Mouse (Mus musculus): ENCODE results near the gene Rsu1.
A peak's percentile ranks its signal among the peaks of the same experiment; 100 is the strongest.

The Rsu1 gene

DNA sequence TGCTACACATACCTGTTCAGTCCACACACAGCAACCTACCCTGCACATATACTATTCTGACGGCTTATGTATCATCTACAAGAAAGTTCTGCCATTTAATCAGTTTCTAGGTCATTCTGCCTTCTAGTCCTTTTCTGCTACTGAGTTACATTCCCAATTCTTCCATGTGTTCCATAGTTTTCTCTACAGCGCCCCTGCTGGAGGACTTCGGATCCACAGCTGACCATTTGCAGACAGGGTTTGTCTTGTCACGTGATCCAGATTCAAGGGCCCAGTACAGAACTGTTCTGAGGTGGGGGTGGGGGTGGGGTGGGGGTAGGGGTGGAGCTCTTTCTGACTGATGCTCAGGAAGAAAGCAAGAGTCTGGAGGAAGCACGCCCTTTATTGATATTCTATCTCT, 102.5 kb downstream of the Rsu1 start:
- no peak for DNase-seq (ENCODE audit: low read depth, low spot score)

DNA sequence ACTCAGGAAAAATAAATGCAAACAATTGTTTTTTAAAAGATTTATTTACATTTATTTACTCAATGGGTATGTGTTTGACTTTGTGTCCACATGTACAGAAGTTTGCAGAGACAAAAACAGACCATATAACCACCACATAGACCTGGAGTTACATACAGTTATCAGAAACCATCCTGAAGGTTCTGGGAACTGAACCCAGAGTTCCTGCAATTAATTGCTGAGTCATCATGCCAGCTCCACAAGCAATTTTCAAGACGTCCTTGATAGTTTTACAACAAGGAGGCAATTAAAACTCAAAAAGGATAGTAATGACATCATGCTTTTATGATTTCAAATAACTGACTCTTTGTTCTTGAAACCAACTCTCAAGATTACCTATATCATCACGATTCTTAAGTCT, 109.5 kb downstream of the Rsu1 start:
- DNase-seq (ENCODE audit: low read depth, low spot score) = no peak

DNA sequence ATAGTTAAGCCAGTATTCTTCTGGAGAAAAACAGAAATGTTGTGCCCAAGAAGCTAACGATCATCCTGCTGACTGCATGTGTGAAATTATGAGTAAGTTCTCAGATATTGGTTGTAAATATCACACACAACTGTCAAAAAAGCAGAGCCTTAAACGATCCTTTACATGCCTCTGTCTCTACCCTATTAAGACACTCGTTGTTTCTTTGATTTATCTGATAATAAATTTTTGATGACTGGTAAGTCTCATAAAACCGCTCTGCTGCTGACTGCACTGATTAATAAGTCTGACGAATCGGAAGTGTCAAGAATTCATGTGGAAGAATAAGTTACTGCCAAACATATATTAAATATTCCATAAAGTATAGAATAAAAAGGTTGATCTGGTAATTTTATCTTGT, 126.0 kb downstream of the Rsu1 start:
- no peak for DNase-seq (ENCODE audit: low read depth, low spot score)

DNA sequence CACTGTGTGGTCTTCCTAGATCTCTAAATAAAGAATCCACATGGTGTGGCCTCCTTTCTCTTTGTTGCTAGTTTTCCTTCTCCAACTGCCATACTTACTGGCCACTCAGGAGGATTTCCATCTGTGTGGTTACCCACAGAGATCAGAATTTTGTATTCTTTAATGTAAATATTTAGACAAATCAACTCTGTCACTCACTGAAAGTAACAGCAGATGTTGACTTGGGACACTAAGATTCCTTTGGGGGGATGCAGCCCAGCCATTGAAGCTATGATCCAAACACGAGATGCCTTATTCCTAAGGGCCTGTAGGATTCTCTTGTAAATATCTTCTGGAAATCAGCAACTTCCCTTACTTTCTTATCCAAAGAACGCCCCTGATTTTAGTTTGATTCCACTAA, 136.3 kb downstream of the Rsu1 start:
- no peak for DNase-seq (ENCODE audit: low read depth, low spot score)

DNA sequence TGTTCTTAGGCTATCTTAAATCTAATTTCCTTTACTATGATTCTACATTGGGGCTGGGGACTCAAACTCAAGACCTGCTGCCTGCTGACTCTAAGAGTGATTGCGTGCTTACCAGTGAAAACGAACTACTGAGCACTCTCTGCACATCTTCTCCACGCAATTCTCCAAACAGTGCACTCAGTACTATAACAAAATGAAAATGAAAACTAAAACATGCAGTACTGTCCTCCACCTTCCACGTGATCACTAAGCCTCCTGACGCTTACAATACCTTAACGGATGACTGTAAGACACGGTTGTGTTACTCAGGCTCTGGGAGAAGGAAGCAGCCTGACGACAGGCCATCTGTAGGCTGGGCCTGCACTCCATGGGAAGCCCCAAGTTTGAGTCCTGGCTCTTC, 138.4 kb downstream of the Rsu1 start:
- no peak for DNase-seq (ENCODE audit: low read depth, low spot score)

DNA sequence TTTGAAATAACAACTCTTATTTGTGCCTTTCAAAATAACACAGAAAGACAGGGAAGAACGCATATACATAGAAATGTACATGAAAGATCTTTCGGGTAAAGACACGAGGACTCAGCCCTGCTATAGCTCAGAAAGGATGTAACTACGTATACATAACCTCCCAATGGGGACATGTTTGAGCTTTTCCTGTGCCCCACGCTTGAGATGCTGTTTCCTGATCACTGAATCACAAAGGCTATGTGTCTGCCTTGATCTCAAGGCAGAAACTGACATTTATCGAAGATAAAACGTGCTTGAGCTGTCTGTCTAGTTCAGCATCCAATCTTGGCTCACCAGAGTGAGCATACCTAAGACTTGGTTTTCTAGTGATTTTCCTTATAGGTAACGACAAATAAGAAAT, 138.8 kb downstream of the Rsu1 start:
- DNase-seq (ENCODE audit: low read depth, low spot score) = no peak

DNA sequence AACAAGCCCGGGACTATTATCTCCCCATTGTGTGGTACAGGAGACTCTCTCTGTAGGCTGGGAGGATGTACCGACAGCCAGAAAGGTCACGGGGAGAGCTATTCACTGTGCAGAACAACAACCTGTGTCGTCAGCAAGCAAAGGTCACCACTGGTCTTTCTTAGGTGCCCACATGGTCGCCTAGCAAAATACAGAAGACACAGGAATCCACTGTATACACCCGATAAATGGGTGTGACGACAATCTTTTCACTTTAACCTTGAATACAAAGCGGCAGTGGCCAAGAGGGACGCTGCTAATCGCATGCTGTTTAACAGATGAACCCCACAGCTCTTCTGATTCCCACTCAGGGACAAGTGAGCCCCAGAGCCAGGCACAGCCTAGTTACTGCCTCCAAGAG, 141.4 kb downstream of the Rsu1 start:
- no peak for DNase-seq (ENCODE audit: low read depth, low spot score)

DNA sequence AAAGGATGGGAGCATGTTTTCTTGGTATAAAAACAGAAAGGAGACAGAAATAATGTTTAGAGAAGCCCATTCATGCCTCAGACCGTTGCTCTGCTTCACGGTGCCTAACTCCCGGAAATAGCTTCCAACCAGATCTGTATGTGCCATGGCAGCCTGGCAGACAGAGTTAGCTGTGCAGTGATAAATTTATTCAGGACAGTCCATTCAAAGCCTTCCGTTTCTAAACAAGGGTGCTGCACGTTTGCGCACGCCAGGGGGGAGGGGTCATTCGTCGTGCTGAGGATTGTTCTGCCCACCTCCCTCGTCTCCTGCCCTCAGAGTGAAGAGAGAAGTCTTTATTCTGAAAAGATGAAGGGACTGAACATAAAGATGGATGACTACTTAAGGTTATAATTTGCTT, 141.9 kb downstream of the Rsu1 start:
- DNase-seq (ENCODE audit: low read depth, low spot score) = no peak

DNA sequence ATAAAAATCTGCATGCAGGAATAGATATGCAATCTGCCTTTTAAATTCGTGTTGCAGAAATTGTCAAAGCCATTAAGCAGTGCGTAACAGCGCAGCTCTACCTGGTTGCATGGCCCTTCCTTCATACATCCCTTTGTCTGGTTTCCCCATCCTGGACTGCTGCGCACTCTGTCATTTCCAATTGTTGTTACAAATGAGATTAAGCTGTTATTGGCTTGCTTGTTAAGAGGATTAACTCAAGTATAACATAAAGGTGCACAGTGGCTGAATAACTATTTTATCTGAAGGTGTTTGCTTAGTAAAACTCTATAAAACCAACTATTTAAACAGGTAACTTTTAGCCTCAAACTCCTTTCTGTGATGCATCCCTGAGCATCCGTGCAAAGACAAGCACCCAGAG, 150.8 kb downstream of the Rsu1 start:
- no peak for DNase-seq (ENCODE audit: low read depth, low spot score)

DNA sequence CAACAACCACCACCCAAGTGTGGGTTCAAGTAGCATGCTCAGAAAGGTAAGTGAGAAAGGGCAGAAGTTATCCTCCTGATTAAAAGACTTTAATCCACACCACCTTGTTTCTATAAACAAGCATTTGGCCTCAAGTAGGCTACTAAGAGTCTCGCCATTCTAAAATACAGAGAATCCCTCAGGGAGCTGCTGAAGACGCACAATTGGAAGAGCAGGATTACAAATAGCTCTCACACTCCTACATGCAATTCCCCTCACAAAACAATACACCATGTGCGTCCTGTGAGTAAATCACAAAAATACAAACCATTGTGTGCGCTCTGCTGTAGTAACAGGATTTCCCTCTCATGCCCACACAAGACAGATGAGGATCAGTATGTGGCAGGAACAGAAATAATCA, 153.3 kb downstream of the Rsu1 start:
- DNase-seq (ENCODE audit: low read depth, low spot score) = no peak

DNA sequence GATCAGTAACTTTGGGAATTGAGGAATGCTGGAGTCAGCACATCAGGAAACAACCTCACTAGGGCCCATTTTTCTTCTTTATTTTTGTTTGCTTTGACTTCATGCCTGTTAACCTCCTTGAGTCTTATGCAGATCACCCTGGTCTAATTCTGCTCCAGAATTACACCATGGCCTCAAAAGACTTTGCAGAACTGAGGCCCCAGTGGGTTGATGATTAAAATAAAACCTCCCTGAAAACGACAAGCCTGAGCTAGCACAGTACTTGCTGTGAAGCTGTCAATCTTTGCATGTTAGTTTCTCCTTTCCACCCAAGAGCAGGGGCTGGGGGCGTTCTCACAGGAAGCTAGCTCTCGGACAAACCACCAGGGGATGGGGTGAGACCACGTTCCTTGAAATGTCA, 164.7 kb downstream of the Rsu1 start:
- DNase-seq (ENCODE audit: low read depth, low spot score) = no peak

DNA sequence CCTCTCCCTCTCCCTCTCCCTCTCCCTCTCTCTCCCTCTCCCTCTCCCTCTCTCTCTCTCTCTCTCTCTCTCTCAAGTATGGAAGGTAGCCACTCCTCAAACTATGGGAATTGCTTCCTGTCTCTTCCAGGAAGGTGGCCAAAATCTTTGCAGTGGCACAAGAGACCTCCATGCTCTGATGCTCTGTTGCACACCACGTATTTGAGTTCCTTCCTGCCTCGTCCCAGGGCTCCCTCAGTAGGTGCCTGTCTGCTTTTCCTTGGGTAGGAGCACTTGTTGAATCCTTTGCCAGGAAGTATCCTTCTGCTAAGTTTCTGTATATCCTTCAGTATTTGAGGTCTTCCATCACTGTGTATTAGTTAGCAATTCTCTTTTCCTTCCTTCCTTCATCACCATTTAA, 166.8 kb downstream of the Rsu1 start:
- DNase-seq (ENCODE audit: low read depth, low spot score) = no peak

DNA sequence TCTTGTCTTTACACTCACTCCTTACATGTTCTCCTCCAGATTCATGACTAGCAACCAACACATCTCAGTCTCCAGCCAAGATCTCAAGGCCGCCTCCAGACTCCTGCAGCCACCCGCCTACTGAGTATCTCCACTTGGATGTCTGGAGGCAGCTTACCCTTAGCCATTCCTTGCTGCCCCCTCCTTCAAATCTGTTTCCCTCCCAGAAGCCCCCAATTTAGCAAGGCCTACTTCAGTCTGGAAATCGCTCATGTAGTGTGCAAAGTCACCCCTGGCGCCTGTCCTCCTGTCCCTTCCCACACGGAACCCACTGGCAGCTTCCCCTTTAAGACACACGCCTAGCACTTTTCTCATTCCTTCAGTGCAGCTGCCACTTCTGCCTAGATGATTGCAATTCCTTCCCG, 167.4 kb downstream of the Rsu1 start:
- no peak for DNase-seq (ENCODE audit: low read depth, low spot score)

DNA sequence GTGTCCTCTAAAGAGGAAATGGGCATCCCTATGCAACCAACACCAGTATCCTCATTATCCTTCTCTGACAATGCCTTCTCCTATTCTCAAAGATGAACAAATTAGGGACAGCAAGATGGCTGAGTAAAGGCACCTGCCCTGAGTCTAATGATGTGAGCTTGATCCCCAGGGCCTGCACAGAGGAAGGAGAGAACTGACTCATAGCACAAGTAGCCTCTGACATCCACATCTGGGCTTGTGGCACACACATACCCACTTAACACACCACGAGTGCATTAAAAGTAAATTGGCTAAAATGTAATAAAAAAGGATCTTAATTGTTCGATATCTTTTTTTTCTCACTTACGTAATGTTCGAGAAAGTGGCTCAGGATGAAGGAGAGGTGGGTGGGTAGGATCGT, 177.2 kb downstream of the Rsu1 start:
- peak; percentile 36 for DNase-seq (ENCODE audit: low read depth, low spot score)

DNA sequence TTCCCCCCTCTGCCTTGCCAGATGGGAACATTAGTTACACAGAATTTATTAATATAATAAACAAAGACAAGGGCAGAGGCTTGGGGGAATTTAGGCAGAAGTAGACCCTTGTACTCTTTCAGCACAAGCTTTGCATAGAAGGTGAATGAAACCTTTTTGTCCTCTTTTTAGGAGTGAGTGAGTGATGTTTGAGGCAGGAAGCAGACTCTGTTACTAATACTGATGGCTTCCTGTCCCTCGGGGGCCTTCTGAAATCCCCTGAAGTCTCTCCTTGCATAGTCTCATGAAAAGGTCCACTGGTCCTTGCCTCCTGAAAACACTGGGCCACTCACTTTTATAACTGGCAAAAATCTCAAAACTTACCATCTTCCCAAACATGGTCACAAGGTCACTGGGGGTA, 177.6 kb downstream of the Rsu1 start:
- DNase-seq (ENCODE audit: low read depth, low spot score) = peak; percentile 41

DNA sequence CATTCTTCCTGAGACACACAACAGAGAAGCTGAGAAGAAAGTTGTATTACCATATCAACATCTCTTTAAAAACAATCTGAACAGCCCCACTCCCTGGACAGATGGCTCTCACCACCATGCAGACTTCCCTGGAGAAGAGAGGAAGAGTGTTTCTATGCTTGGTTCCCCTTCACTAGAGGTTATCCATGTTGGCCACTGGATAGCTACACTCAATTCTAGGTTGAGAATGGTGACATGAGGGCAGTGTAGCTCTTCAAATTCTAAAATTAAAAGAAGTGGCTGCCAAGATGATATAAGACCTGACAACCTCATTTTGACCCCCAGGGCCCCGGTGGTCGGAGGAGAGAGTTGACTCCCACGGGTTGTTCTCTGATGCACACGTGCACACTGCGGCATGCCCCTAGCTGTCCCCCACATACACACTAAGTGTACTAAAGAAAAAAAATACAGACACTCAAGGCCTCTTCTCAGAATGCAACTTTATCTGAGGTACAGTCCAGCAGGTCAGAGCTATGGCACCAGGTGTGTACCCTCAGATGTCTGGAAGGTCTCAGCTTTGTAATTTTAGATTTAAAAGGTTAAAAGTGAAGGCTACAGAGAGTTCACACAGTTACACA, 179.7 kb downstream of the Rsu1 start:
- no peak for DNase-seq (ENCODE audit: low read depth, low spot score)

DNA sequence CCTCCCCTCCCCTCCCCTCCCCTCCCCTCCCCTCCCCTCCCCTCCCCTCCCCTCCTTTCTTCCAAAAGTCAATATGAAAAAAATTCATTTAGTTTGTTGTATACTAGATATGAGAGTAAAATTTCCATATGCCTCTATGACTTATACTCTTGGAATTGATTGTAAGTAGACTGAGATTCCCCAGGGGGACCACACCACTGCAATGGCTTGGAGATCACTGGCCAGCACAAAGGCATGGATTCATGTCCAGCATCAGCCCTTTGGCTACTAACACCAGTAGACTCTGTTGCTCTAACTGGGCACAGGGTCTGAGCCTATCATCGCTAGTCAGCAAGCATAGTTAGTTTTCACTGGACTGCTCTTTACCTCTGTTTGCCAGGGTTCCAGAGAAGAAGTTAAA, 180.4 kb downstream of the Rsu1 start:
- no peak for DNase-seq (ENCODE audit: low read depth, low spot score)

DNA sequence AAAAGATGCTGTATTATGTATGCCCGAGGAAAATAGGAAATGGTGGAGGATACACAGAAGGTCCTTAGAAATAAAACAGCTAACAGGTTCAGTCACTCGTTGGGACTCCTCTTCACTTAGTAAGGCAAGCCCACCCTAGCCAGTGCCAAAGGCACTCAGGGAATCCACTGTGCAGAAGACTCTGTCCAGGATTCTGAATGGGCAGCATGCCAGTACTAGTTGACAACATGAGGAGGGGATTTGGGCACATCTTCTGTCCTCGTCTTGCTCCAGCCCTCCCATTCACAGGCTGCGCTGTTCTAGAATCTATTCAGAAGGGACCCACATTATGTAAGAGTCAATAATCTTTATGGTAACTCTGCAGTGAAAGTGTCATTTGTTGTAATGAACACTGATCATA, 181.4 kb downstream of the Rsu1 start:
- DNase-seq (ENCODE audit: low read depth, low spot score) = no peak

DNA sequence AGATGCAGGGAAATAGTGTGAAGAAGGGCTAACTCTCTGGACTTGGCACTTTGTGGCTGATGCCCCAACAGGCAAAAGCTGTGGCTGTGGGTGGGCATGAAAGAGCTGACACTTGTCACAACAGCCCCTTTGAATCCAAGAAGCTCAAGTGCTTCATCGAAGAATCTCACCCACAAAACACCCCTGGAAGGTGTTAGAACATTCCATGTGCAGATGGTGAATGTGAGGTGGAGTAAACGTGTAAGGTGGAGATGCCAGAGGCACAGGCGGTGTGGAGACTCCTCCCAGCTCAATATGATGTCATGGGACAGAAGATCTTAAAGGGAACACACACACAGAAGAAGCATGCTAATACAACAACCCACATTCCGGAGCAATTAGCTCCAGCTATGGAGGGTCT, 182.9 kb downstream of the Rsu1 start:
- DNase-seq (ENCODE audit: low read depth, low spot score) = no peak

DNA sequence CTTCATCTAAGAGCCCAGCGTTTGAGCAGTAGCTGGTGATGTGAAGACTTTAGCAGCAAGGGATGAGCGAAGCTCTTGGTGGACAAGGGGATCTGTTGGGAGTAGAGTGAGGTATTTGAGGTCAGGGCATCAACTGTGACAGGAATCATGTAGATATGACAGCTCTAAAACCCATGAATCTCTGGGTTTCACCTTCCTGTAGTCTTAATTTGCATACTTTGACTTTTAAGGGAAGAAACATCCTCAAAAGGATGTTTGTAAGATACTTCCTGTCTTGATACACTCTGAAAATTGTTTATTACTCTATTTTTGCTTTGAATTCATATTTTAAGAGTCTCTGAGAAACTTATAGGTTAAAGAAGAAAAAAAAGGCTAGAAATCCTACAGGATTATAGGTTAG, 183.4 kb downstream of the Rsu1 start:
- DNase-seq (ENCODE audit: low read depth, low spot score) = no peak

DNA sequence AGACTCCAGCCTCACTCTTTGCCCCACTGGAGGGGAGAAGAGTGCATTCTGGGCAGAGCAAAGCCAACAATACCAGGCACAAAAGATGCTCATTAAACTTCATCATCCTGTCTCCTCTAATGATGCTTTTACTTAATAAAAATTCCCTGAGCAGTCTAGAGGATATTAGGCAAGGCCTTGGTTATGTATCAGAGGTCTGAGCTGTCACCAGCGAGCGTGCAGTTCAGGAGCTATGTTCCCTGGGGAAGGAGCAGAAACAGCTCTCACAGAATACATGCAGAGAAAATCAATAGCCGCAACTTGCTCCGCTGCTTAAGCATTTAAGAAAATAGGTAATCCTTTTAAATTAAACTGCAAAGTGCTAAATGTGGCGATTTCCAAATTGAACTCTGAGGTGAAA, 187.0 kb downstream of the Rsu1 start:
- no peak for DNase-seq (ENCODE audit: low read depth, low spot score)

DNA sequence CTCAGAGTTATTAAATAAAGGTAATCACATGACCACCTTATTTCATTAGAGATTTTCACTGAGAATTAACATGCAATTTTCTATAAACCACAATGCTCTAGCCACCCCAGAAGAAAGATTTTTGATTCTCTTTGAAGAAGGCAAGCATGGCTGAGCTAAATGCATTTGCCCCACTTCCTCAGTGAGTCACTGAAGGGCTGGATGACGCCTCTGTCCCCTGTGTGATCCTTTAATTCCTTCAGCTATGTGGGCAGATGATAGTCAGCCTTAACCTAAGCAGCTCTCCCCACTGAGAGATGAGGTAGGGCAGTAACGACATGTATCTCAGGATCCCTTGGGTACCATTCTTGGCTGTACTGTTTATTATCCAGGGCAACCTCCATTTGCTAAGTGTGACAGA, 190.7 kb downstream of the Rsu1 start:
- no peak for DNase-seq (ENCODE audit: low read depth, low spot score)

DNA sequence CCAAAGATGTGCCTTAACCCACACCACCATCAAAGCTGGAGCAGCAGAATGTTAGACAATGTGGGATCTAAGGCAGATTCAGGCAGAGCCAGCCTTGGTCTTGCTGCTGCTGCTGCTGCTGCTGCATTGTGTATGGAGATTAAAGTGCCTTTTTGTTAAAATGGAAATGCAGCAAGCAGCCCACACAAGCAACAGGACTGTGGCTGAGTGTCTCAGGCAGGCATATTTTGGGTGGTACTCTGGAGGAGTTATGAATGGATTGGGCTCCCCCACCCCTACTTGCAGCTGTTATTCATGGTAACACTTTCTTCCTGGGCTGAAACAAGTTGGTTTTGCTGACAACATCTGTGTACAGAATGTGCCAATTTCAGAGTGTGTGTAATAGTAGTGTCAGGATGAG, 199.0 kb downstream of the Rsu1 start:
- DNase-seq (ENCODE audit: low read depth, low spot score) = no peak

DNA sequence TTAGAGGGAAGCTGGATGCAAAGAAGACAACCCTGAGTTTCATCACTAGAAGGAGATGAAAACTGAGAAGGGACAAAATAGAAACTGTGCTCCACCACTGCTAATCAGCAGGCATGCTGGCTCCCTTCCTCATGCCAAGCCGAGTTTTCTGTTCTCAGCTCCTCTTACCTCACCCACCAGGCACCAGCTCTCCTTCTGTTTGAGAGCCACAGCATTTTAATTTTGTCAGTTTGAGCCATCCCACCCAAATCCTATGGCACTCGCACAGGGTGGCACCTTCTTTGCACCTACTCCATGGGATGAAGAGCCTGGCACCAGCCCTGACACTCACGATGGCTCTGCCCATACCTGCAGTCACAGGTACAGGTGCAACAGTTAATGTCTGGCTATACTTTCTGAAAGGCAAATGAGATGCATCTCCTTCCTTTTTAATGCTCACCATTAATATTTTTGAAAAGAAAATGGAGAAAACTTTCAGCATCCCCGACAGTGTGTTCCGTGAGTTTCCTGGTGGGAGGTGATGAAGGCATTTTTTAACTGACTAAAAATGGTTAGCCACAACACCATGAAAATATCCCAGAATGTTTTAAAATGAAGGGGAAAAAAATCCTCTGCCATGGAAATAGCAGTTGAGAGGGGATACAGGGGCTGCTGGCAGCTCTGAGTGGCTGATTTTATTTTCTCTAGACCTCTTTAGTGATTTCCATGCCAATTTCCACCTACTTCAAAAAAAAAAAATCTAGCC, 210.6 kb downstream of the Rsu1 start:
- no peak for DNase-seq (ENCODE audit: low read depth, low spot score)
